Mouse (Mus musculus) subcutaneous adipose tissue, adult 2 months (tissue): ENCODE results near the gene Lhfpl4. TPM values are rescaled to one million over a fixed set of nuclear protein-coding genes. Genes with fewer than 3 reads are reported as not detected.

Source experiments
- polyA plus RNA-seq: library from polyadenylated mRNA; depleted of rRNA; stranded (reverse); fragments of >200 nt; gene quantifications from 2 replicates; pipeline ENCODE4 v1.2.3, GENCODE M21; 2012; ENCODE audit warnings: low replicate concordance; rRNA removed

Gene Lhfpl4
- 0.33 and 0.44 TPM in 2 replicates for polyA plus RNA-seq

GRCm38 (mm10) chr6:113194841-113195595 lies at the start of gene Lhfpl4:
Gene Lhfpl4, minus strand, starts transcription at chr6:113195384.

GRCm38 (mm10) chr6:113237542-113238270 lies 42.5 kb upstream of the Lhfpl4 start, which contains the start of gene Mtmr14:
Gene Mtmr14, plus strand, starts transcription at chr6:113237843.

Other genes starting within 250 kb of the Lhfpl4 start
- 1.0 and 5.9 TPM in 2 replicates for gene Srgap3, start 248.1 kb downstream of the Lhfpl4 start, polyA plus RNA-seq
- gene Thumpd3, start 149.2 kb downstream of the Lhfpl4 start, polyA plus RNA-seq = 11.6 and 13.0 TPM in 2 replicates
- 32.0 and 49.9 TPM in 2 replicates for gene Setd5, start 118.0 kb downstream of the Lhfpl4 start, polyA plus RNA-seq
- gene Mtmr14, start 42.5 kb upstream of the Lhfpl4 start, polyA plus RNA-seq = 40.1 and 51.3 TPM in 2 replicates
- 0.04 and 0.10 TPM in 2 replicates for gene Cpne9, start 86.9 kb upstream of the Lhfpl4 start, polyA plus RNA-seq
- gene Brpf1, start 111.8 kb upstream of the Lhfpl4 start, polyA plus RNA-seq = 17.8 and 26.7 TPM in 2 replicates
- 28.4 and 29.2 TPM in 2 replicates for gene Ogg1, start 131.6 kb upstream of the Lhfpl4 start, polyA plus RNA-seq
- gene Camk1, start 148.6 kb upstream of the Lhfpl4 start, polyA plus RNA-seq = 99.6 and 113 TPM in 2 replicates
- 28.1 and 28.6 TPM in 2 replicates for gene Tada3, start 182.5 kb upstream of the Lhfpl4 start, polyA plus RNA-seq
- 94.6 and 97.5 TPM in 2 replicates for gene Arpc4, start 182.7 kb upstream of the Lhfpl4 start, polyA plus RNA-seq
- gene Ttll3, start 193.9 kb upstream of the Lhfpl4 start, polyA plus RNA-seq = 6.0 and 11.1 TPM in 2 replicates
- 60.9 and 97.5 TPM in 2 replicates for gene Rpusd3, start 224.0 kb upstream of the Lhfpl4 start, polyA plus RNA-seq
- 1,367 and 6,336 TPM in 2 replicates for gene Cidec, start 240.4 kb upstream of the Lhfpl4 start, polyA plus RNA-seq
- gene Jagn1, start 247.2 kb upstream of the Lhfpl4 start, polyA plus RNA-seq = 90.4 and 99.5 TPM in 2 replicates